Mouse (Mus musculus) c-Kit-positive CD71-positive TER-119-positive erythroid progenitor cells, embryonic 14.5 days (primary cell): ENCODE results near the gene Lrrc4c.

Source experiments
- DNase-seq: peaks from one replicate; pipeline ENCODE4 v3.0.0-alpha.2; 2013; ENCODE audit warnings: low spot score

Lrrc4c gene

GRCm38 (mm10) chr2:96317387-96318299 is at the start of gene Lrrc4c:
Gene Lrrc4c, plus strand, starts transcription at chr2:96318169.
- no peak for DNase-seq

- no peak for DNase-seq
These were observed 42.9 kb upstream of the Lrrc4c start for GRCm38 (mm10) chr2:96275061-96275460.

GRCm38 (mm10) chr2:96282926-96283325 is 35.0 kb upstream of the Lrrc4c start:
- DNase-seq, result no peak

- DNase-seq, result no peak
These were observed 30.5 kb upstream of the Lrrc4c start for GRCm38 (mm10) chr2:96287512-96287911.

GRCm38 (mm10) chr2:96290541-96290940 is 27.4 kb upstream of the Lrrc4c start:
- no peak for DNase-seq

- DNase-seq, result no peak
These were observed 2.9 kb upstream of the Lrrc4c start for GRCm38 (mm10) chr2:96315034-96315433.

GRCm38 (mm10) chr2:96316531-96316930 is 1.4 kb upstream of the Lrrc4c start:
- DNase-seq, result no peak

- DNase-seq, result no peak
These were observed 587 bp downstream of the Lrrc4c start for GRCm38 (mm10) chr2:96318556-96318955.

GRCm38 (mm10) chr2:96319201-96319600 is 1.2 kb downstream of the Lrrc4c start:
- no peak for DNase-seq

GRCm38 (mm10) chr2:96319649-96320048 is 1.7 kb downstream of the Lrrc4c start:
- no peak for DNase-seq

GRCm38 (mm10) chr2:96334652-96335051 is 16.7 kb downstream of the Lrrc4c start:
- no peak for DNase-seq

- no peak for DNase-seq
These were observed 19.4 kb downstream of the Lrrc4c start for GRCm38 (mm10) chr2:96337354-96337753.

- no peak for DNase-seq
These were observed 83.3 kb downstream of the Lrrc4c start for GRCm38 (mm10) chr2:96401186-96401811.

- DNase-seq, result no peak
These were observed 84.5 kb downstream of the Lrrc4c start for GRCm38 (mm10) chr2:96402514-96402913.

GRCm38 (mm10) chr2:96406856-96407255 is 88.9 kb downstream of the Lrrc4c start:
- DNase-seq, result no peak

- DNase-seq, result no peak
These were observed 93.2 kb downstream of the Lrrc4c start for GRCm38 (mm10) chr2:96411182-96411581.

GRCm38 (mm10) chr2:96461566-96461965 is 143.6 kb downstream of the Lrrc4c start:
- no peak for DNase-seq

GRCm38 (mm10) chr2:96475674-96476073 is 157.7 kb downstream of the Lrrc4c start:
- DNase-seq, result no peak

- DNase-seq, result no peak
These were observed 181.3 kb downstream of the Lrrc4c start for GRCm38 (mm10) chr2:96499116-96499882.

- DNase-seq, result no peak
These were observed 186.2 kb downstream of the Lrrc4c start for GRCm38 (mm10) chr2:96504140-96504539.

- DNase-seq, result no peak
These were observed 187.7 kb downstream of the Lrrc4c start for GRCm38 (mm10) chr2:96505641-96506040.

- no peak for DNase-seq
These were observed 191.0 kb downstream of the Lrrc4c start for GRCm38 (mm10) chr2:96508991-96509390.

- no peak for DNase-seq
These were observed 219.5 kb downstream of the Lrrc4c start for GRCm38 (mm10) chr2:96537469-96537868.
